Mouse (Mus musculus) erythroblast, embryonic 14.5 days (primary cell): ENCODE results near the gene Tenm4.

Source experiments
- GATA1 ChIP-seq: IDR thresholded peaks from 2 replicates; pipeline ENCODE4 v1.6.1; 2012; ENCODE audit warnings: low read length, inconsistent platforms, mixed read lengths
- TAL1 ChIP-seq: IDR thresholded peaks from 3 replicates; pipeline ENCODE4 v1.6.1; 2012; ENCODE audit warnings: low read length, inconsistent platforms, mixed read lengths

DNA sequence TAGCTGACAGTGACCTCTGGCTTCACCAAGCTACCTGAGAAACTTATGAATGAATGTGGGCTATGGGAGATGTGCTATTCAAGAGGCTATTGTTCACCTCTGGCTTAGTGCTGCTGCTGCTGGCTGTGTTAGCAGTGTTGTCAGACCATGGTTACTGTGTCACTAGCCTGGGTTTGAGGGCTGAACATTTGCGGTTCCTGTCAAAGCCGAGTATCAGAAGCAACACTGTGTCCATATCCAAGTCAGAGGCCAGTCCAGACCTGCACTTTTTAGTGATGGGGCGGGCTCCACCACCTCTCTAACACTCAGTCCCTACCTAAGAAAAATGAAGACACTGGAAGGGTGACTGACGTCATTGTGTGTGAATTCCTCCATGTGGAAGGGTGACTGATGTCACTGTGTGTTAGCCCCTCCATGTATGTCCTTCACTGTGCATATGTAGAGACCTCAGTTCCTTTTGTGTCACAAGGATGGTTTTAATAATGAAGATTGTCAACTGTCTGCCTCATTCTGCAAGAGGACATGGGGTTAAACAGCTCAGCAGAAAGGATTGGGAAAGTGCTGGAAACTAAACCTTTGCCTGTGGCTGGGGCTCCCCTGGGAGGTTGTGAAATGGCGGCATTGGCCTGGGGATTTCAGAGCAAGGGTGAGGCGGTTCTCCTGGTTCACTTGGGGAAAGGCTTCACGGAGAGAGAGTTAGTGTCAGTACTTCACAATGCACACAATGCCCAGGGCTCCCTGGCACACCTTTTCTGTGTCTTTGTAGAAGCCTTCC is 14.4 kb upstream of the Tenm4 start:
- TF ChIP-seq TAL1 (no peak), GATA1 (no peak)
